Mouse (Mus musculus) liver, embryonic 12.5 days (tissue): ENCODE results near the gene S100a3. TPM values are rescaled to one million over a fixed set of nuclear protein-coding genes. Genes with fewer than 3 reads are reported as not detected.

Experiments used
- ATAC-seq: fragments of 200-750 bp; cut with Nextera tagmentation; 2 replicates; pipeline ENCODE4 v1.8.0; 2017; ENCODE audit warnings: moderate number of reproducible peaks, mild to moderate bottlenecking, moderate library complexity
- H3K27ac ChIP-seq: fragments of 300-500 bp; sonication (generic); 2 replicates; pipeline ENCODE4 v1.5.1; 2016; ENCODE audit warnings: mild to moderate bottlenecking
- H3K27me3 ChIP-seq: fragments of 300-500 bp; sonication (generic); replicated peaks from 2 replicates; pipeline ENCODE4 v1.6.1; 2016; ENCODE audit warnings: mild to moderate bottlenecking, moderate library complexity
- H3K36me3 ChIP-seq: fragments of 300-500 bp; sonication (generic); 2 replicates; pipeline ENCODE4 v1.6.1; 2016; ENCODE audit warnings: mild to moderate bottlenecking, moderate library complexity
- H3K4me1 ChIP-seq: fragments of 300-500 bp; sonication (generic); 2 replicates; pipeline ENCODE4 v1.6.1; 2016
- H3K4me2 ChIP-seq: fragments of 300-500 bp; sonication (generic); 2 replicates; pipeline ENCODE4 v1.6.1; 2016; ENCODE audit warnings: mild to moderate bottlenecking, moderate library complexity
- H3K4me3 ChIP-seq: fragments of 300-500 bp; sonication (generic); 2 replicates; pipeline ENCODE4 v1.5.1; 2016; ENCODE audit warnings: mild to moderate bottlenecking, moderate library complexity
- H3K9ac ChIP-seq: fragments of 300-500 bp; sonication (generic); 2 replicates; pipeline ENCODE4 v1.6.1; 2016; ENCODE audit warnings: mild to moderate bottlenecking, moderate library complexity
- H3K9me3 ChIP-seq: fragments of 300-500 bp; sonication (generic); replicated peaks from 2 replicates; pipeline ENCODE4 v1.6.1; 2016; ENCODE audit warnings: mild to moderate bottlenecking, moderate library complexity
- whole genome bisulfite sequencing: fragments of 180-500 bp; shearing (Covaris S2); methylation state at CpG from one replicate; pipeline ENCODE4 v1.1.7; 2016; ENCODE audit not compliant: insufficient replicate concordance; 5-methylcytosine and 5-hydroxymethylcytosine counted together
- polyA plus RNA-seq: library from polyadenylated mRNA; unstranded; fragments of >200 nt; fragmentation: Nextera tagmentation; extraction: Ambion mirVana; gene quantifications from 2 replicates; pipeline ENCODE4 v1.2.1, GENCODE M21; 2016

S100a3 gene
- polyA plus RNA-seq, 1 experiment from 2014 or later: 0.04 TPM

- H3K9ac ChIP-seq: no peak overlapping the region
- no peak overlapping the region for H3K27ac ChIP-seq
- H3K4me1 ChIP-seq: peaks cover 7% of the 10 kb centered on the region
- peaks cover 14% of the 10 kb centered on the region; the same call in 1 of the 2 replicates for H3K27me3 ChIP-seq
- 5% methylated on average over 7 of the region's 7 CpGs for WGBS
- H3K4me3 ChIP-seq: no peak overlapping the region
- no peaks in the 10 kb centered on the region for H3K36me3 ChIP-seq
- no peak overlapping the region for H3K4me2 ChIP-seq
- H3K9me3 ChIP-seq: no peaks in the 10 kb centered on the region
- ATAC-seq: peak; percentile 46; the same call in 1 of the 2 replicates
These were observed 55.0 kb downstream of the S100a3 start for GRCm38 (mm10) chr3:90615415-90615814.

GRCm38 (mm10) chr3:90615911-90616310 is 55.5 kb downstream of the S100a3 start:
- WGBS: 67% methylated on average over 1 of the region's 1 CpGs
- Histone ChIP-seq H3K9ac (no peak overlapping the region), H3K4me3 (no peak overlapping the region), H3K4me2 (no peak overlapping the region), H3K9me3 (no peaks in the 10 kb centered on the region), H3K27ac (no peak overlapping the region), H3K27me3 (peaks cover 14% of the 10 kb centered on the region; the same call in 1 of the 2 replicates), H3K36me3 (no peaks in the 10 kb centered on the region), H3K4me1 (peaks cover 7% of the 10 kb centered on the region)
- no peak for ATAC-seq

GRCm38 (mm10) chr3:90617586-90617985 is 57.2 kb downstream of the S100a3 start:
- WGBS: 0% methylated on average over 1 of the region's 1 CpGs

GRCm38 (mm10) chr3:90621552-90621951 is 61.2 kb downstream of the S100a3 start:
- ATAC-seq: no peak
- H3K9ac ChIP-seq: no peak overlapping the region
- H3K36me3 ChIP-seq: no peaks in the 10 kb centered on the region
- H3K27ac ChIP-seq: no peak overlapping the region
- no peak overlapping the region for H3K4me2 ChIP-seq
- WGBS: 28% methylated on average over 7 of the region's 7 CpGs
- H3K4me1 ChIP-seq: no peaks in the 10 kb centered on the region
- H3K27me3 ChIP-seq: peaks cover 4% of the 10 kb centered on the region; the same call in 1 of the 2 replicates
- no peaks in the 10 kb centered on the region for H3K9me3 ChIP-seq
- no peak overlapping the region for H3K4me3 ChIP-seq

More at GRCm38 (mm10) chr3:90617586-90617985, 57.2 kb downstream of the S100a3 start:
- no peaks in the 10 kb centered on the region for H3K36me3 ChIP-seq
- H3K9ac ChIP-seq: no peak overlapping the region
- H3K27me3 ChIP-seq: peaks cover 18% of the 10 kb centered on the region; the same call in 1 of the 2 replicates
- no peak overlapping the region for H3K4me2 ChIP-seq
- H3K27ac ChIP-seq: no peak overlapping the region
- no peak overlapping the region for H3K4me3 ChIP-seq
- ATAC-seq: no peak
- no peaks in the 10 kb centered on the region for H3K9me3 ChIP-seq
- peaks cover 7% of the 10 kb centered on the region for H3K4me1 ChIP-seq

GRCm38 (mm10) chr3:90623435-90624071 is 63.2 kb downstream of the S100a3 start:
- no peaks in the 10 kb centered on the region for H3K9me3 ChIP-seq

GRCm38 (mm10) chr3:90625496-90625895 is 65.1 kb downstream of the S100a3 start:
- Histone ChIP-seq H3K27ac (no peak overlapping the region), H3K4me2 (no peak overlapping the region), H3K9me3 (no peaks in the 10 kb centered on the region), H3K4me3 (no peak overlapping the region), H3K9ac (no peak overlapping the region), H3K27me3 (peaks cover 4% of the 10 kb centered on the region; the same call in 1 of the 2 replicates), H3K36me3 (no peaks in the 10 kb centered on the region), H3K4me1 (no peaks in the 10 kb centered on the region)
- WGBS: 61% methylated on average over 5 of the region's 5 CpGs
- ATAC-seq: no peak

More at GRCm38 (mm10) chr3:90623435-90624071, 63.2 kb downstream of the S100a3 start:
- no peak overlapping the region for H3K4me3 ChIP-seq
- no peak overlapping the region for H3K27ac ChIP-seq
- no peak overlapping the region for H3K9ac ChIP-seq
- no peak overlapping the region for H3K4me2 ChIP-seq
- ATAC-seq: no peak
- no peaks in the 10 kb centered on the region for H3K36me3 ChIP-seq
- WGBS: 49% methylated on average over 2 of the region's 2 CpGs
- H3K27me3 ChIP-seq: peaks cover 4% of the 10 kb centered on the region; the same call in 1 of the 2 replicates
- no peaks in the 10 kb centered on the region for H3K4me1 ChIP-seq

- WGBS: 61% methylated on average over 9 of the region's 9 CpGs
- no peak overlapping the region for H3K4me2 ChIP-seq
- no peak overlapping the region for H3K27ac ChIP-seq
- no peaks in the 10 kb centered on the region for H3K36me3 ChIP-seq
- no peaks in the 10 kb centered on the region for H3K9me3 ChIP-seq
- no peak overlapping the region for H3K4me3 ChIP-seq
- no peak for ATAC-seq
- no peaks in the 10 kb centered on the region for H3K27me3 ChIP-seq
- no peaks in the 10 kb centered on the region for H3K4me1 ChIP-seq
- no peak overlapping the region for H3K9ac ChIP-seq
These were observed 66.1 kb downstream of the S100a3 start for GRCm38 (mm10) chr3:90626266-90627021.

GRCm38 (mm10) chr3:90627366-90627765 is 67.0 kb downstream of the S100a3 start:
- no peaks in the 10 kb centered on the region for H3K36me3 ChIP-seq
- WGBS: 76% methylated on average over 5 of the region's 5 CpGs
- H3K4me2 ChIP-seq: no peak overlapping the region
- no peak overlapping the region for H3K9ac ChIP-seq
- H3K9me3 ChIP-seq: no peaks in the 10 kb centered on the region
- no peak for ATAC-seq
- no peaks in the 10 kb centered on the region for H3K27me3 ChIP-seq
- H3K4me1 ChIP-seq: no peaks in the 10 kb centered on the region
- H3K4me3 ChIP-seq: no peak overlapping the region
- no peak overlapping the region for H3K27ac ChIP-seq

- 42% methylated on average over 4 of the region's 4 CpGs for WGBS
- no peaks in the 10 kb centered on the region for H3K36me3 ChIP-seq
- ATAC-seq: no peak
These were observed 67.4 kb downstream of the S100a3 start for GRCm38 (mm10) chr3:90627807-90628206.

GRCm38 (mm10) chr3:90629298-90629697 is 68.9 kb downstream of the S100a3 start:
- H3K4me2 ChIP-seq: no peak overlapping the region
- no peaks in the 10 kb centered on the region for H3K4me1 ChIP-seq
- H3K9ac ChIP-seq: no peak overlapping the region
- ATAC-seq: no peak
- H3K36me3 ChIP-seq: no peaks in the 10 kb centered on the region
- 59% methylated on average over 2 of the region's 2 CpGs for WGBS
- H3K27ac ChIP-seq: no peak overlapping the region
- H3K27me3 ChIP-seq: no peaks in the 10 kb centered on the region
- H3K4me3 ChIP-seq: no peak overlapping the region
- H3K9me3 ChIP-seq: no peaks in the 10 kb centered on the region

More at GRCm38 (mm10) chr3:90627807-90628206, 67.4 kb downstream of the S100a3 start:
- Histone ChIP-seq H3K9ac (no peak overlapping the region), H3K4me2 (no peak overlapping the region), H3K4me3 (no peak overlapping the region), H3K27ac (no peak overlapping the region), H3K27me3 (no peaks in the 10 kb centered on the region), H3K9me3 (no peaks in the 10 kb centered on the region), H3K4me1 (no peaks in the 10 kb centered on the region)

- no peaks in the 10 kb centered on the region for H3K4me1 ChIP-seq
- no peak overlapping the region for H3K4me2 ChIP-seq
- H3K27me3 ChIP-seq: no peaks in the 10 kb centered on the region
- no peak for ATAC-seq
- H3K4me3 ChIP-seq: no peak overlapping the region
- H3K9me3 ChIP-seq: no peaks in the 10 kb centered on the region
- 50% methylated on average over 2 of the region's 2 CpGs for WGBS
- H3K36me3 ChIP-seq: no peaks in the 10 kb centered on the region
- no peak overlapping the region for H3K9ac ChIP-seq
- no peak overlapping the region for H3K27ac ChIP-seq
These were observed 71.6 kb downstream of the S100a3 start for GRCm38 (mm10) chr3:90631984-90632383.

GRCm38 (mm10) chr3:90638511-90639275 is 78.3 kb downstream of the S100a3 start:
- WGBS: 50% methylated on average over 1 of the region's 1 CpGs
- no peaks in the 10 kb centered on the region for H3K4me1 ChIP-seq
- no peak overlapping the region for H3K4me3 ChIP-seq
- no peak overlapping the region for H3K4me2 ChIP-seq
- no peaks in the 10 kb centered on the region for H3K9me3 ChIP-seq
- H3K36me3 ChIP-seq: no peaks in the 10 kb centered on the region
- H3K27ac ChIP-seq: no peak overlapping the region
- H3K9ac ChIP-seq: no peak overlapping the region
- H3K27me3 ChIP-seq: no peaks in the 10 kb centered on the region
- ATAC-seq: no peak
